Mouse (Mus musculus) hindbrain, embryonic 15.5 days (tissue): Measurements from ENCODE around the gene Fam118b. TPM values are rescaled to one million over a fixed set of nuclear protein-coding genes. Genes with fewer than 3 reads are reported as not detected.
A peak's percentile ranks its signal among the peaks of the same experiment; 100 is the strongest.

ENCODE experiments used
- ATAC-seq: fragments of 200-750 bp; cut with Nextera tagmentation; 2 replicates; pipeline ENCODE4 v1.8.0; 2017; ENCODE audit warnings: low read depth, moderate number of reproducible peaks, moderate TSS enrichment; ENCODE audit not compliant: low FRiP score
- H3K27ac ChIP-seq: fragments of 300-500 bp; sonication (generic); replicated peaks from 2 replicates; pipeline ENCODE4 v1.5.1; 2015; ENCODE audit warnings: mild to moderate bottlenecking, inconsistent platforms
- H3K27me3 ChIP-seq: fragments of 300-500 bp; sonication (generic); 2 replicates; pipeline ENCODE4 v1.6.1; 2015; ENCODE audit warnings: control low read depth, inconsistent platforms
- H3K36me3 ChIP-seq: fragments of 300-500 bp; sonication (generic); 2 replicates; pipeline ENCODE4 v1.6.1; 2015; ENCODE audit warnings: control low read depth, inconsistent platforms
- H3K4me1 ChIP-seq: fragments of 300-500 bp; sonication (generic); replicated peaks from 2 replicates; pipeline ENCODE4 v1.6.1; 2015; ENCODE audit warnings: control low read depth, inconsistent platforms
- H3K4me2 ChIP-seq: fragments of 300-500 bp; sonication (generic); 2 replicates; pipeline ENCODE4 v1.6.1; 2015; ENCODE audit warnings: moderate library complexity, mild to moderate bottlenecking, inconsistent platforms
- H3K4me3 ChIP-seq: fragments of 300-500 bp; sonication (generic); 2 replicates; pipeline ENCODE4 v1.5.1; 2015; ENCODE audit warnings: mild to moderate bottlenecking, inconsistent platforms
- H3K9ac ChIP-seq: fragments of 300-500 bp; sonication (generic); 2 replicates; pipeline ENCODE4 v1.6.1; 2015; ENCODE audit warnings: inconsistent platforms
- H3K9me3 ChIP-seq: fragments of 300-500 bp; sonication (generic); 2 replicates; pipeline ENCODE4 v1.6.1; 2016; ENCODE audit warnings: control low read depth, inconsistent platforms
- WGBS: fragments of 180-500 bp; shearing (Covaris S2); methylation state at CpG from one replicate; pipeline ENCODE4 v1.1.7; 2015; 5-methylcytosine and 5-hydroxymethylcytosine counted together
- polyA plus RNA-seq: library from polyadenylated mRNA; unstranded; fragments of >200 nt; fragmentation: Nextera tagmentation; extraction: Ambion mirVana; gene quantifications from 2 replicates; pipeline ENCODE4 v1.2.1, GENCODE M21; 2015

Gene Fam118b
- polyA plus RNA-seq, 1 experiment from 2014 or later, result 58.1 TPM

GRCm38 (mm10) chr9:35289992-35290391 lies 22.4 kb upstream of the Fam118b start:
- Histone ChIP-seq H3K4me3 (no peak overlapping the region), H3K27me3 (peaks cover 41% of the 10 kb centered on the region), H3K4me2 (no peak overlapping the region), H3K36me3 (no peaks in the 10 kb centered on the region), H3K4me1 (no peaks in the 10 kb centered on the region), H3K27ac (no peak overlapping the region), H3K9me3 (no peaks in the 10 kb centered on the region), H3K9ac (no peak overlapping the region)
- no peak for ATAC-seq
- WGBS, result 17% methylated on average over 7 of the region's 7 CpGs

GRCm38 (mm10) chr9:35286351-35286750 lies 18.7 kb upstream of the Fam118b start:
- Histone ChIP-seq H3K9ac (no peak overlapping the region), H3K27ac (no peak overlapping the region), H3K4me2 (no peak overlapping the region), H3K4me1 (no peaks in the 10 kb centered on the region), H3K36me3 (no peaks in the 10 kb centered on the region), H3K4me3 (no peak overlapping the region), H3K9me3 (no peaks in the 10 kb centered on the region), H3K27me3 (peaks cover 42% of the 10 kb centered on the region)
- 80% methylated on average over 3 of the region's 3 CpGs for WGBS
- no peak for ATAC-seq

GRCm38 (mm10) chr9:35284351-35284750 lies 16.7 kb upstream of the Fam118b start:
- no peaks in the 10 kb centered on the region for H3K4me1 ChIP-seq
- no peaks in the 10 kb centered on the region for H3K36me3 ChIP-seq
- no peak for ATAC-seq
- H3K4me3 ChIP-seq, result no peak overlapping the region
- 87% methylated on average over 4 of the region's 4 CpGs for WGBS
- no peak overlapping the region for H3K4me2 ChIP-seq
- H3K27ac ChIP-seq, result no peak overlapping the region
- H3K9ac ChIP-seq, result no peak overlapping the region
- peaks cover 42% of the 10 kb centered on the region for H3K27me3 ChIP-seq
- H3K9me3 ChIP-seq, result no peaks in the 10 kb centered on the region

- Histone ChIP-seq H3K9ac (no peak overlapping the region), H3K4me2 (no peak overlapping the region), H3K36me3 (no peaks in the 10 kb centered on the region), H3K4me3 (no peak overlapping the region), H3K27ac (no peak overlapping the region), H3K27me3 (peaks cover 38% of the 10 kb centered on the region), H3K4me1 (no peaks in the 10 kb centered on the region), H3K9me3 (no peaks in the 10 kb centered on the region)
- 58% methylated on average over 13 of the region's 13 CpGs for WGBS
- 0 out of 2 replicates have a peak, but pooled peaks have one; percentile 50 for ATAC-seq
Measured at GRCm38 (mm10) chr9:35283415-35284069, 15.9 kb upstream of the Fam118b start.

GRCm38 (mm10) chr9:35282851-35283200 lies 15.2 kb upstream of the Fam118b start:
- peaks cover 3% of the 10 kb centered on the region; the same call in 1 of the 2 replicates for H3K36me3 ChIP-seq
- H3K9ac ChIP-seq, result no peak overlapping the region
- no peaks in the 10 kb centered on the region for H3K4me1 ChIP-seq
- H3K27ac ChIP-seq, result no peak overlapping the region
- ATAC-seq, result peak; percentile 43; the same call in 1 of the 2 replicates
- WGBS, result 48% methylated on average over 5 of the region's 5 CpGs
- no peak overlapping the region for H3K4me2 ChIP-seq
- peaks cover 31% of the 10 kb centered on the region for H3K27me3 ChIP-seq
- H3K9me3 ChIP-seq, result no peaks in the 10 kb centered on the region
- H3K4me3 ChIP-seq, result no peak overlapping the region

GRCm38 (mm10) chr9:35282006-35282850 lies 14.6 kb upstream of the Fam118b start:
- Histone ChIP-seq H3K27me3 (peaks cover 28% of the 10 kb centered on the region), H3K27ac (no peak overlapping the region), H3K9ac (no peak overlapping the region), H3K4me1 (no peaks in the 10 kb centered on the region), H3K4me3 (no peak overlapping the region), H3K4me2 (no peak overlapping the region), H3K9me3 (no peaks in the 10 kb centered on the region), H3K36me3 (peaks cover 9% of the 10 kb centered on the region; the same call in 1 of the 2 replicates)
- ATAC-seq, result peak; percentile 36; the same call in 1 of the 2 replicates
- 12% methylated on average over 5 of the region's 5 CpGs for WGBS

GRCm38 (mm10) chr9:35278451-35278850 lies 10.8 kb upstream of the Fam118b start:
- Histone ChIP-seq H3K4me3 (no peak overlapping the region), H3K4me1 (no peaks in the 10 kb centered on the region), H3K9me3 (no peaks in the 10 kb centered on the region), H3K36me3 (peaks cover 20% of the 10 kb centered on the region), H3K27ac (no peak overlapping the region), H3K9ac (no peak overlapping the region), H3K4me2 (no peak overlapping the region), H3K27me3 (peaks cover 4% of the 10 kb centered on the region)
- ATAC-seq, result no peak
- 94% methylated on average over 4 of the region's 4 CpGs for whole genome bisulfite sequencing

GRCm38 (mm10) chr9:35277855-35278365 lies 10.3 kb upstream of the Fam118b start:
- no peak overlapping the region for H3K27ac ChIP-seq
- 87% methylated on average over 3 of the region's 3 CpGs for WGBS
- H3K4me1 ChIP-seq, result no peaks in the 10 kb centered on the region
- H3K9ac ChIP-seq, result no peak overlapping the region
- H3K4me2 ChIP-seq, result no peak overlapping the region
- ATAC-seq, result no peak
- H3K27me3 ChIP-seq, result no peaks in the 10 kb centered on the region
- no peak overlapping the region for H3K4me3 ChIP-seq
- H3K36me3 ChIP-seq, result peaks cover 25% of the 10 kb centered on the region
- no peaks in the 10 kb centered on the region for H3K9me3 ChIP-seq

- peaks cover 22% of the 10 kb centered on the region for H3K4me1 ChIP-seq
- 1% methylated on average over 21 of the region's 21 CpGs for WGBS
- peaks cover 8% of the 10 kb centered on the region for H3K36me3 ChIP-seq
- no peaks in the 10 kb centered on the region for H3K27me3 ChIP-seq
- H3K9ac ChIP-seq, result peak overlapping the region; percentile 67
- peak overlapping the region; percentile 66 for H3K4me2 ChIP-seq
- H3K27ac ChIP-seq, result peak overlapping the region; percentile 79
- ATAC-seq, result peak; percentile 65
- no peaks in the 10 kb centered on the region for H3K9me3 ChIP-seq
- H3K4me3 ChIP-seq, result peak overlapping the region; percentile 94
Measured at GRCm38 (mm10) chr9:35267976-35268715, 541 bp upstream of the Fam118b start.

- no peak for ATAC-seq
- 83% methylated on average over 3 of the region's 3 CpGs for WGBS
- H3K4me1 ChIP-seq, result peaks cover 21% of the 10 kb centered on the region
- no peak overlapping the region for H3K4me3 ChIP-seq
- H3K9me3 ChIP-seq, result no peaks in the 10 kb centered on the region
- no peak overlapping the region for H3K4me2 ChIP-seq
- no peaks in the 10 kb centered on the region for H3K27me3 ChIP-seq
- H3K9ac ChIP-seq, result no peak overlapping the region
- no peaks in the 10 kb centered on the region for H3K36me3 ChIP-seq
- no peak overlapping the region for H3K27ac ChIP-seq
Measured at GRCm38 (mm10) chr9:35264509-35264908, 3.1 kb downstream of the Fam118b start.

GRCm38 (mm10) chr9:35263431-35263830 lies 4.2 kb downstream of the Fam118b start:
- no peak overlapping the region for H3K9ac ChIP-seq
- H3K4me3 ChIP-seq, result no peak overlapping the region
- H3K4me2 ChIP-seq, result no peak overlapping the region
- WGBS, result 94% methylated on average over 2 of the region's 2 CpGs
- H3K27me3 ChIP-seq, result no peaks in the 10 kb centered on the region
- H3K9me3 ChIP-seq, result no peaks in the 10 kb centered on the region
- no peak for ATAC-seq
- H3K27ac ChIP-seq, result no peak overlapping the region
- H3K36me3 ChIP-seq, result no peaks in the 10 kb centered on the region
- peaks cover 14% of the 10 kb centered on the region for H3K4me1 ChIP-seq

- Histone ChIP-seq H3K27me3 (no peaks in the 10 kb centered on the region), H3K4me1 (peaks cover 11% of the 10 kb centered on the region), H3K4me2 (no peak overlapping the region), H3K36me3 (no peaks in the 10 kb centered on the region), H3K4me3 (no peak overlapping the region), H3K9ac (no peak overlapping the region), H3K9me3 (no peaks in the 10 kb centered on the region), H3K27ac (no peak overlapping the region)
- 92% methylated on average over 4 of the region's 4 CpGs for WGBS
- no peak for ATAC-seq
Measured at GRCm38 (mm10) chr9:35262418-35262817, 5.2 kb downstream of the Fam118b start.
